Mouse (Mus musculus): ENCODE data around the gene Rbck1. TPM values are rescaled to one million over a fixed set of nuclear protein-coding genes. Genes with fewer than 3 reads are reported as not detected.
A peak's percentile ranks its signal among the peaks of the same experiment; 100 is the strongest.
"Not testable (repeated sequence)": the region's sequence is repeated elsewhere in the genome, so short reads cannot be mapped to it uniquely, and the experiment has no call there.

Gene Rbck1
- polyA plus RNA-seq, 1 experiment from 2014 or later = 98.1 TPM

GRCm38 (mm10) chr2:152358977-152359376, 26.5 kb upstream of the Rbck1 start:
- DNase-seq (ENCODE audit: low spot score); H3K27ac ChIP-seq (replicated peaks); H3K27me3 ChIP-seq (replicated peaks; ENCODE audit: low read depth, poor library complexity, severe bottlenecking); H3K4me3 ChIP-seq; H3K36me3 ChIP-seq (replicated peaks); H3K9me3 ChIP-seq: not testable (repeated sequence)
- WGBS = 72% methylated on average over 5 of the region's 5 CpGs
- peaks cover 14% of the 10 kb centered on the region for H3K4me1 ChIP-seq

DNA sequence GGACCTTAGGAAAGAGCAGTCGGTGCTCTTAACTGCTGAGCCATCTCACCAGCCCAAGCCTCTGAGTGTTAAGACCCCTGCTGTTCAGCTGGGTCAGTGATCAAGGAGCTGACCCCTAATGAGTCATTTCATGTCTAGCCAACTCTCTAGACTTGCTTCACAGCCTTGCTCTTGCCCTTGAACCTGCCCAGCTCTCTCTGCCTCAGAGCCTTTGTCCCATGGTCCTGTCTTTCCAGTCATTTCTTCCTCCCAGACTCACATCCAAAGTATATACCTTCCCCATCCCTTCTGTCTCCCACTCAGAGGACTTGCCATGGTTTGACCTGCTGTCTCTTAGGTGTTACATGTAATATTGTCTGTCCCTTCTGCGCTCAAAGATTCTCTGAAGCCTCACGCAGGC, 24.8 kb upstream of the Rbck1 start:
- no peak overlapping the region for H3K27ac ChIP-seq (replicated peaks)
- no peaks in the 10 kb centered on the region for H3K9me3 ChIP-seq
- H3K36me3 ChIP-seq (replicated peaks) = no peaks in the 10 kb centered on the region
- no peak overlapping the region for H3K4me3 ChIP-seq
- H3K27me3 ChIP-seq (replicated peaks; ENCODE audit: low read depth, poor library complexity, severe bottlenecking) = no peaks in the 10 kb centered on the region
- H3K4me1 ChIP-seq = peaks cover 7% of the 10 kb centered on the region; the same call in 1 of the 2 replicates
- DNase-seq (ENCODE audit: low spot score) = no peak
- WGBS = 90% methylated on average over 3 of the region's 3 CpGs

GRCm38 (mm10) chr2:152349842-152350540, 17.5 kb upstream of the Rbck1 start:
- Histone ChIP-seq H3K27ac (replicated peaks) (no peak overlapping the region), H3K4me3 (no peak overlapping the region), H3K27me3 (replicated peaks; ENCODE audit: low read depth, poor library complexity, severe bottlenecking) (peaks cover 8% of the 10 kb centered on the region), H3K36me3 (replicated peaks) (no peaks in the 10 kb centered on the region), H3K4me1 (peaks cover 5% of the 10 kb centered on the region; the same call in 1 of the 2 replicates), H3K9me3 (no peaks in the 10 kb centered on the region)
- WGBS = 88% methylated on average over 8 of the region's 8 CpGs
- no peak for DNase-seq (ENCODE audit: low spot score)

- peaks cover 16% of the 10 kb centered on the region for H3K27me3 ChIP-seq (replicated peaks; ENCODE audit: low read depth, poor library complexity, severe bottlenecking)
- H3K4me1 ChIP-seq = peaks cover 8% of the 10 kb centered on the region
- no peaks in the 10 kb centered on the region for H3K9me3 ChIP-seq
- H3K4me3 ChIP-seq = no peak overlapping the region
- 81% methylated on average over 6 of the region's 6 CpGs for WGBS
- H3K27ac ChIP-seq (replicated peaks) = no peak overlapping the region
- H3K36me3 ChIP-seq (replicated peaks) = no peaks in the 10 kb centered on the region
- DNase-seq (ENCODE audit: low spot score) = no peak
Measured at GRCm38 (mm10) chr2:152349205-152349604, 16.8 kb upstream of the Rbck1 start.

- 75% methylated on average over 2 of the region's 2 CpGs for WGBS
- Histone ChIP-seq H3K36me3 (replicated peaks) (no peaks in the 10 kb centered on the region), H3K27me3 (replicated peaks; ENCODE audit: low read depth, poor library complexity, severe bottlenecking) (peaks cover 23% of the 10 kb centered on the region), H3K27ac (replicated peaks) (no peak overlapping the region), H3K4me1 (peaks cover 23% of the 10 kb centered on the region), H3K9me3 (no peaks in the 10 kb centered on the region), H3K4me3 (no peak overlapping the region)
- DNase-seq (ENCODE audit: low spot score) = no peak
Measured at GRCm38 (mm10) chr2:152347722-152348121, 15.3 kb upstream of the Rbck1 start.

- WGBS = 34% methylated on average over 9 of the region's 9 CpGs
- no peak overlapping the region for H3K27ac ChIP-seq (replicated peaks)
Measured at GRCm38 (mm10) chr2:152346776-152347465, 14.5 kb upstream of the Rbck1 start.

GRCm38 (mm10) chr2:152345393-152345792, 12.9 kb upstream of the Rbck1 start:
- DNase-seq (ENCODE audit: low spot score) = no peak
- WGBS = 46% methylated on average over 6 of the region's 6 CpGs
- H3K4me3 ChIP-seq = no peak overlapping the region
- H3K36me3 ChIP-seq (replicated peaks) = no peaks in the 10 kb centered on the region
- H3K4me1 ChIP-seq = peaks cover 23% of the 10 kb centered on the region
- H3K9me3 ChIP-seq = no peaks in the 10 kb centered on the region
- H3K27me3 ChIP-seq (replicated peaks; ENCODE audit: low read depth, poor library complexity, severe bottlenecking) = peaks cover 33% of the 10 kb centered on the region
- H3K27ac ChIP-seq (replicated peaks) = no peak overlapping the region

More at GRCm38 (mm10) chr2:152346776-152347465, 14.5 kb upstream of the Rbck1 start:
- no peaks in the 10 kb centered on the region for H3K36me3 ChIP-seq (replicated peaks)
- no peak for DNase-seq (ENCODE audit: low spot score)
- H3K4me3 ChIP-seq = no peak overlapping the region
- H3K27me3 ChIP-seq (replicated peaks; ENCODE audit: low read depth, poor library complexity, severe bottlenecking) = peaks cover 31% of the 10 kb centered on the region
- H3K9me3 ChIP-seq = no peaks in the 10 kb centered on the region
- peaks cover 23% of the 10 kb centered on the region for H3K4me1 ChIP-seq

DNA sequence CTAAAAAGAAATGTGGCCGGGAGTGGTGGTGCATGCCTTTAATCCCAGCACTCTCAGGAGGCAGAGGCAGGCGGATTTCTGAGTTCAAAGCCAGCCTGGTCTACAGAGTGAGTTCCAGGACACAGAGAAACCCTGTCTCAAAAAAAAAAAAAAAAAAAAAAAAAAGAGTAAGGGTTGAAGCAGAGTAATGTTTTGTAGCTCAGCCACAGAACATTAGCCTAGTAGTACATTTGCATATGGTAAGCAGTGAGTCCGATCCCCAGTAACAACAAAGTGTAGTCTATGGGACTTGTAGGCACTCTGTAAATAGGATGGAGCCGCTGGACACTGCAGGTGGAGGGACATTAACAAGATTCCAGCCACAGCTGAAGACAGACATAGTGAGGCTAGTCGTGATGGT, 12.5 kb upstream of the Rbck1 start:
- no peak overlapping the region for H3K27ac ChIP-seq (replicated peaks)
- no peaks in the 10 kb centered on the region for H3K36me3 ChIP-seq (replicated peaks)
- H3K4me1 ChIP-seq = peaks cover 23% of the 10 kb centered on the region
- no peaks in the 10 kb centered on the region for H3K9me3 ChIP-seq
- H3K27me3 ChIP-seq (replicated peaks; ENCODE audit: low read depth, poor library complexity, severe bottlenecking) = peaks cover 33% of the 10 kb centered on the region
- WGBS = 65% methylated on average over 5 of the region's 5 CpGs
- H3K4me3 ChIP-seq = no peak overlapping the region
- no peak for DNase-seq (ENCODE audit: low spot score)

DNA sequence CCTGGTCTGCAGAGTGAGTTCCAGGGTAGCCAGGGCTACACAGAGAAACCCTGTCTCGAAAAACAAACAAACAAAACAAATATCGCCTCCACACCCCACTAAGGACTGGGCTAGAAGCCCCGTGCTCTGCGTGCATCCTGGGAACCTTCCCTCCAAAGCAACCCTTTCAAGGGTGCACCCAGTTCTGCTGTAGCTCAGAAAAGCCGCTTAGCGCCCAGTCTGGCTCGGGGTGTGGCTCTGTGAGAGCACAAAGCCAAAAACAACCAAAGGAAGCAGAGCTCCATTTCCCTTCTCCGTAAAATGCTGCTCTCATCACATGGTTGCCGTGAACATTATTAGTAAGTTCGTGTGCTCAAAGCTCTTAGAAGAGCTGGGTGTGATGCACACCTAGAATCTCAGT, 11.9 kb upstream of the Rbck1 start:
- no peak for DNase-seq (ENCODE audit: low spot score)
- Histone ChIP-seq H3K27ac (replicated peaks) (0 out of 2 replicates have a peak overlapping the region, but pooled peaks have one; percentile 78), H3K4me3 (peak overlapping the region; percentile 71), H3K27me3 (replicated peaks; ENCODE audit: low read depth, poor library complexity, severe bottlenecking) (peaks cover 33% of the 10 kb centered on the region), H3K9me3 (no peaks in the 10 kb centered on the region), H3K36me3 (replicated peaks) (no peaks in the 10 kb centered on the region), H3K4me1 (peaks cover 23% of the 10 kb centered on the region)
- WGBS = 12% methylated on average over 10 of the region's 10 CpGs

- H3K4me1 ChIP-seq = peaks cover 23% of the 10 kb centered on the region
Measured at GRCm38 (mm10) chr2:152343329-152344213, 11.1 kb upstream of the Rbck1 start, which contains the start of gene Trib3. Gene Trib3 (minus strand): TSS chr2:152344032.

DNA sequence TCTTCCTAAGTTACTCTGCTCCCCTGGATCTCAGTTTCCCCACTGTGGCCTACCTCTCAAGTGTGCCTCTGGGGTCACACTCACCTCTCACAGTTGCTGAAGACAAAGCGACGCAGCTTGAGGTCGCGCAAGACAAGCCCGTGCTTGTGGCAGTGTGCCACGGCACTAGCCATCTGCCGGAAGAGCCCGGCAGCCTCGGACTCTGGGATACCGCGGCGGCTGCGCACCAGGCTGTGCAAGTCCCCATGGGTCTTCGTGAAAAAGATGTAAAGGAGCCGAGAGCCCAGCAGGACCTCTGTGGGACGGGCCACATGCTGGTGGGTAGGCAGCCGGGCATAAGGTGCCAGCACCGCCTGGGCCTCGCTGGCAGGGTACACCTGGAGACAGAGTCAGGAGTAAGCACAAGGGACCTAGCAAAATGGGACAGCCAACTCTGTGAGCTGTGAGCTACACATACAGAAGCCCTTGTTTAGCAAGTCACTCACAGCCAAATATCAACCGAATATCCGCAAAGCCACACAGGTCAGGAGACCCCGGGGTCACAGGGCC, 7.3 kb upstream of the Rbck1 start:
- H3K4me1 ChIP-seq = peaks cover 20% of the 10 kb centered on the region
- DNase-seq (ENCODE audit: low spot score) = no peak
- WGBS = 89% methylated on average over 22 of the region's 22 CpGs
- no peak overlapping the region for H3K27ac ChIP-seq (replicated peaks)
- H3K27me3 ChIP-seq (replicated peaks; ENCODE audit: low read depth, poor library complexity, severe bottlenecking) = peaks cover 34% of the 10 kb centered on the region
- no peaks in the 10 kb centered on the region for H3K9me3 ChIP-seq
- H3K4me3 ChIP-seq = no peak overlapping the region
- H3K36me3 ChIP-seq (replicated peaks) = no peaks in the 10 kb centered on the region

More at GRCm38 (mm10) chr2:152343329-152344213, 11.1 kb upstream of the Rbck1 start, which contains the start of gene Trib3:
- peaks cover 33% of the 10 kb centered on the region for H3K27me3 ChIP-seq (replicated peaks; ENCODE audit: low read depth, poor library complexity, severe bottlenecking)
- DNase-seq (ENCODE audit: low spot score) = peak; percentile 86
- WGBS = under 1% methylated on average over 52 of the region's 52 CpGs
- H3K36me3 ChIP-seq (replicated peaks) = no peaks in the 10 kb centered on the region
- peak within 1 kb of the TSS; percentile 71 for H3K4me3 ChIP-seq
- no peaks in the 10 kb centered on the region for H3K9me3 ChIP-seq
- H3K27ac ChIP-seq (replicated peaks) = peak within 1 kb of the TSS; percentile 78

DNA sequence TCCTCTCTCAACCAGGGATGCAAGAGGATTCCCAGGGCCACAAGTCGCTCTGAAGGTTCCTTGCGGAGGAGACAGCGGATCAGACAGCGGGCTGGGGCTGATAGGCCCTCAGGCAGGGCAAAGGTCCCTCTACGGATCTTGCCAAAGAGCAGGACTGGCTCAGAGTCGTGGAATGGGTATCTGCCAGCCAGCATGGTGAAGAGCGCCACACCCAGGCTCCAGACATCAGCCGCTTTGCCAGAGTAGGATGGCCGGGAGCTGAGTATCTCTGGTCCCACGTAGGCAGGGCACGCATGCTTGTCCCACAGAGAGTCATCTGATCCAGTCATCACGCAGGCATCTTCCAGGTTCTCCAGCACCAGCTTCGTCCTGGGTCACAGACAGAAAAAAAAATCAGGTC, 5.9 kb upstream of the Rbck1 start:
- no peak overlapping the region for H3K4me3 ChIP-seq
- WGBS = 75% methylated on average over 13 of the region's 13 CpGs
- H3K4me1 ChIP-seq = peaks cover 10% of the 10 kb centered on the region; the same call in 1 of the 2 replicates
- no peaks in the 10 kb centered on the region for H3K36me3 ChIP-seq (replicated peaks)
- peaks cover 32% of the 10 kb centered on the region for H3K27me3 ChIP-seq (replicated peaks; ENCODE audit: low read depth, poor library complexity, severe bottlenecking)
- DNase-seq (ENCODE audit: low spot score) = no peak
- H3K9me3 ChIP-seq = no peaks in the 10 kb centered on the region
- no peak overlapping the region for H3K27ac ChIP-seq (replicated peaks)

Data from embryonic facial prominence, embryonic 10.5 days (tissue).